Mouse (Mus musculus) frontal cortex, postnatal 36 days (tissue): Measurements from ENCODE around the gene Emp1.

Experiments used
- DNase-seq, 2 experiments: peaks; one replicate each; pipeline ENCODE4 v3.0.0; 2022; ENCODE audit warnings: low spot score in 2 of 2

Gene Emp1

GRCm38 (mm10) chr6:135363344-135364040 is 1.1 kb downstream of the Emp1 start:
- DNase-seq, result no peak

GRCm38 (mm10) chr6:135364041-135364745 is 1.8 kb downstream of the Emp1 start:
- no peak for DNase-seq

DNA sequence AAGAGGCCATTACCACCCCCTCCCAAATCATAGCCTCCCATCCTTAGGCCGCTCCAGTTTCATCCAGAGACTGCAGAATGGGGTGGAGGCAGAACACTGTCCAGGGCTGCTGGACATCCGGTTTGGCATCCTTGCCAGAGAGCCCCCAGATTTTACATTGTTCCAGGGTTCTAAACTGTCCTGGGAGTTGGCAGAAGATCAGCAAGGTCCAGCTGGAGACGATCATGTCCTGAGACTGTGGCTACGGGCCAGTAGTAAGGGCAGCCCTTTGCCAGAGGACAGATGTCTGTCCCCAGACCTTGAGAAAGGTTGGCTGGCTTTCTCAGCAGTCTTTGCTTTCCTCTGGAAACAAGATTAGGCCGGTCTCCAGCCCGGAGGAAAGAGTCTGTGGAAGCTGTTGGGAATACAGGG is 2.6 kb downstream of the Emp1 start:
- DNase-seq, result no peak

DNA sequence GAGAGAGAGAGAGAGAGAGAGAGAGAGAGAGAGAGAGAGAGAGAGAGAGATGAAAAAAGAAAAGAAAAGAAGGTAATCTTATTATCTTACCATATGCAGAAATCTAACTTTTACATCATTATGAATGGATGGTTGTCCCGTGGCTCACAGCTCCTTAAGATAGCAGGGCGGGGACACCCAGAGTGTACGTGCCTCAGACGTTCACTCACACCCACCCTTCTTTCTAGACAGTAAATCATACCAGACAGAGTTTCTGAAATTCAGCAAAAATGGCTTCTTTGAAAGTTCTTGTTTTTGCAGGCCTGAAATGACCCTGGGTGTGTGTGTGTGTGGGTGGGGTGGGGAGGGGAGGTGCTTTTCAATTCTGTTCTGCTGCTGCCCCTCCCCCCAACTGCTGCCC is 3.3 kb downstream of the Emp1 start:
- DNase-seq, result no peak

DNA sequence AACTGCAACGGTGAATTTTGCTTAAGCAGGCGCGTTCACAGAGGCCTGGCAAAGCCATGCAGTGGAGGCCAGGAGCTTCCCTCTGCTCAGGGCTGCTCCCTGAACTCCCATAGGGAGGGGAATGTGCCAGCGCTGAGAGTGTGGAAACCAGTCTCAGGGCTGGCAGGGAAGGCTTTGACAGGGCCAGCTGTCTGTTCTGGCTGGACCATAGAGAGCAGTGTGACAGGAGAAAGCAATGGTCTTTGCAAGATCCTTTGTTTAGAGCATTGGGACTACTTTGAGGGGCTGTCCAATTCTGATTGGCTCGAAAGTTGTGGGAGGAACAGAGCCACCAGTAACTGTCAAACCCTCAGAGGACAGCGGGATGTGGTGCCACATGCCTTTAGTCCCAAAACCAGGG is 5.9 kb downstream of the Emp1 start:
- DNase-seq, result no peak

DNA sequence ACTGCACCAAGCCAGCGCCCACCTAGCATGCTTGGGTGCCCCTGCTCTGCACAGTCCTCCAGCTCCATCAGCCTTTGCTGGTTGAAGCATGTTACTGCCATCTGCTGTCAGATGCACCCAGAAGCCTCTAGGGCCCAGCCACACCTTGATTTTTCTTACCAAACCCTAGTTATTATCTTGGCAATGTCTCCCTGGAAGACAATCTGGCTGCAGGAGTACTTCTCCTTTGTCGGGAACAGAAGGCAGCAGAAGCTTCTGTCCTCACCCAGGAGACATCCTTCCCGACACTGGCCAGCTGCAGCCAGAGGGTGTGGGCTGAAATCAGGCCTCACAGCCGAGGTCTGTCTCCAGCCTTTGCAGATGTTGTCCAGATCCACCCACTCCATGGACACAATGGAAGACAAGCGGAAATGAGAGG is 7.2 kb downstream of the Emp1 start:
- peak in 1 of 2 experiments; percentile 62 for DNase-seq

- DNase-seq, result no peak
These were observed 8.6 kb downstream of the Emp1 start for GRCm38 (mm10) chr6:135370954-135371353.

- DNase-seq, result no peak
These were observed 11.0 kb downstream of the Emp1 start for GRCm38 (mm10) chr6:135373357-135373756.

GRCm38 (mm10) chr6:135375818-135376217 is 13.5 kb downstream of the Emp1 start:
- no peak for DNase-seq

DNA sequence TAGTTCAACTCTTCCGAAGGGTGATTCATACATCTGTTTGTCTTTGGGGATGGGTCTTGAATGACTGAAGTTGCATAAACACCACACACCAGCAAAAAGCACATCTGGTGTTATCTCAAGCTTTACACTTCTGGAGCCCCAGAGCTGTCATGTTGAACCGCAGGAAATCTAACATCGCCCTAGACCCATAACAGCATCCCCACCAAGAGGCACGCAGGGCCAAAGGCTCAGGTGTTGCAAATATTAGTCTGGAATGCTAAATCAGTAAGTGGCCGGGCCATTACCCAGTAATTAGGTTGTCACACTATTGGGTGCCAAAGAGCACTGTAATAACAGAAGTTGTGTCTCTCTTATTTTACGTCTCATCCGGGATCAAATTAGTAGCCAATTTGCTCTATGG is 13.9 kb downstream of the Emp1 start:
- no peak for DNase-seq

DNA sequence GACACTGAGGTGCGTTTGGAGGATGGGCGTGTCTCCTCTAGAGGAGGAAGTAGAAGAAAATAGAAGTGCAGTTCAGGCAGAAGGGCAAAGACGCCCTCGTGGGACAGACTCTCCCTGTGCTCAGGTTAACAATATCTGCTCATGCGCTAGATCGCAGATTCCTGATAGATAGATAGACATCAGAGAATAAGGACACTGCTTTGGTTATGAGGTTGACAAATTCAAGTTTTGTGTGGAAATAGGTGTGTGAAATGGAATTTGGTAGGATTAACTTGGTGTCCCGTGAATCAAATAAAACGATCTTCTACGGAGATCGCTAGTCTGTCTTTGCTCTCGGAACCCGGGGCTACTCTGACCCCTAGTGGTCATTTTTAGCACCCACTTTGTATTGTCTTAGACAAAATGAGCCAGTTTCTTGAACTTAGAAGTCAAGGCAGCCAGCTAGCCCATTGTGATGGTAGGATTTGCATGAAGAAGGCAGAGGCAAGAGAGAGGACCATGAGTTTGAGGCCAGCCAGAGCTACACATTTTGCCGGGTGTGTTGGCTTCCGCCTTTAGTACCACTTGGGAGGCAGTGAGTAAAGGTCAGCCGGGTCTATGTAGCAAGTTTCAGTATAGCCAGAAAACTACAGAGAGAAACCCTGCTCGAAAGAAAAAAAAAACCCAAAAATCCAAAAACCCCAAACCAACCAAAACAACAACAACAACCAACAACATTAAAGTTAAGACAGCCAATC is 15.4 kb downstream of the Emp1 start:
- DNase-seq, result peak; percentile 54 to 74

GRCm38 (mm10) chr6:135383919-135384318 is 21.6 kb downstream of the Emp1 start:
- no peak for DNase-seq

- DNase-seq, result peak; percentile 40 to 60
These were observed 23.6 kb downstream of the Emp1 start for GRCm38 (mm10) chr6:135385738-135386459.

DNA sequence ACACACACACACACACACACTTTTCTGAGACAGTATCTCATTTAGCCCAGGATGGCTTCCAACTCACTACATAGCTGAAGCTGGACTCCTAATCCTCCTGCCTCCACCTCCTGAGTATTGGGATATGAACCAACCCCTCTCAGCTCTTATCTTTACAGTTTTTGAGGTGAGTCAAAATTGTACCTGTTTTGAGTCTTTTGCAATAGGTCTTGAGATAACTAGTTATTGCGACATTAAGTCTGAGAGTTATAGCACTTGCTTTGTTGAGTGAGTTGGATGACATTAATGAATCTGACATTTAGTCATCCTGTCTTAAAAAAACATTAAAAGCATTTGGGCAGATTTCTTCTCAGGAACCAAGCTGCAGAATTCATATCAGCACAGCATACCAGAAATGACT is 25.3 kb downstream of the Emp1 start:
- no peak for DNase-seq

- DNase-seq, result no peak
These were observed 26.4 kb downstream of the Emp1 start for GRCm38 (mm10) chr6:135388711-135389110.

GRCm38 (mm10) chr6:135390398-135390797 is 28.1 kb downstream of the Emp1 start:
- DNase-seq, result no peak

DNA sequence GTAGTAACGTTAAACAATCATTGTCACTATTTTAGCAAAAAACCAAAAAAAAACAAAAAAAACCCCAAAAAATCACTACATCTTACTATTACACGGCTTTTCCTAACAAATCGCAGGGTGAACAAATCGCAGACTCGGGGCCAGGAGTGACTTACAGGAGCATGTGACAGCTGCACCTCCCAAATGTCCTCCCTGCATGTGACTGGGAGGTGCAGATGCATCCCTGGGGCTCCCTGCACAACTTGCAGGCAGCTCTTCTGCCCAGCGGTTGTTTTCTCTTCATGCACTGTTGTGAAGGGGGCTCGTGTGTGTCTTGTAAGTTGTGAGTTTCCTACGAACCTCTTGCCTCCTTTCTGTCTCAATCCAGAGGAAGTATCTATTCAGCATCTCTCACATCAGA is 33.0 kb downstream of the Emp1 start:
- DNase-seq, result no peak

- DNase-seq, result no peak
These were observed 34.7 kb downstream of the Emp1 start for GRCm38 (mm10) chr6:135397089-135397488.

DNA sequence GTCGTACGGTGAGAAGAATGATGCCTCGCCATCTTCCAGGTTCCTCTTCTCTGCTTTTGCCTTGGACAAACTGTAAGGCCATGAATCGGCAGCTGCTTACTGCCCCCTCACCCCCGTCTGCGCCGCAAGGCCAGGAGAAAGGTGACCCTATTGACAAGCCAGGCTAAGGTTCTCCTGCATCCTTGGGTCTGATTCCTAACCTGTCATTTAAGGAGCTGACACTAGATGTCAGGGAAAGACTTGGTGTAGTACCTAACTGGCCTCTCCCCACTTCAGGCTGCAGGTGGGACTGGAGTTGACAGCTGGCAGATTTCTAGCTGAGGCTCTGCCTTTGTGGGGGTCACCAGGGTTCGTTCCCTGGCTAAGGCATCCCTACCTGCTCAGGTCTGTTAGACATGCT is 35.4 kb downstream of the Emp1 start:
- DNase-seq, result no peak

DNA sequence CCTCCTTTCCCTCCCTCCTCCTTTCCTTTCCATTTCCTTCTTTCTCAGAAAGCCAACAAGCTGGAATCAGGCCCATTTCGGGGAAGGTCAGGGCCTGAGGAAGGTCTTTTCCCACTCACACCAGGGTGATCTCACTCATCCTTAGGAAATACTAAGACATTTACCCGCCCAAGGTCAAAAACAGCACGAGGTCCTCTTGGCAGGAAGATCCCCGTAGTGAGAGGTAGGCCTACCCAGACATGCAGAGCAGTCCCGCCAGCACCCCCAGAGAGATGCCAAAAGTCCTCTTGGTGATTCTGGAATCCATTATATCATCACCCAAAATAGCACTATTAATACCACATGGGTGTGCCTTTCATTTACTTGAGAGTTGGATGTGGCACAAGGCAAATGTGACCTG is 36.5 kb downstream of the Emp1 start:
- no peak for DNase-seq

DNA sequence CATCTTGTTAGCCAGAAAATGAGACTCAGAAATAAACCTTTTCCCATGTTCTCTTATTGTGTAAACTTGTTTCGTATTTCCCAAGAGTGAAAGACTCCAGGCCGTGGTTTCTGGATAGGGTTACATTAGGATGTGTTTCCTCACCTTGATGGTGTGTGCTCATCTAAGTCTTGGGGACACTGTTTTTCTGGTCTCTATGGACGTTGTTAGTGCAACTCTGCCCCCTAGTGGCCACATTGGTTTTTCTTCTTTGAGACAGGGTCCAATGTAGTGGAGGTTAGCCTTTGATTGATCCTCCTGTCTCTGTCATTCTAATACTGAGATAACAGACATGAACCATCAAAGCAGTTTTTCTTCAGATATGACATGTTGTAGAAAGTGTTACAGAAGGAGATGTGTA is 38.0 kb downstream of the Emp1 start:
- DNase-seq, result peak; percentile 67 to 81

DNA sequence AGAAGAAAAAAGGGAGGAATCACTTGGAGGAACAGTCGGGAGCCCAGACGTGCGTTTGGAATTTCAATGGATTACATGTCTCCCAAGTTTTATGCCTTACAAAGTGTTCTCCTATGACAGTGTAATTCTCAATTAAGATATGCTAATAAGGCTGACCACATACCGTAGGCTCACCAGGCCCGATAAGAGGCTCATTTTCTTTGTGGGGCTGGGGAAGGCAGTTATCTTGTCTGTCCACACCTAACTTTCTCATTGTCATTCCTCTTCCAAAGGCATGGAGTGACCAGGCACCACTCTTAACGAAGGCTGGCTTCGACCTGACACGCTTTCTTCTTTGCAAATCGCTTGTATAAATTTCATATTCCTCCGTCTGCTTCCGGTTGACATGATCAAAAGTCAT is 42.7 kb downstream of the Emp1 start:
- DNase-seq, result no peak
